Mouse (Mus musculus) forebrain, postnatal 0 days (tissue): ENCODE measurements around the gene Zfp874b. TPM values are rescaled to one million over a fixed set of nuclear protein-coding genes. Genes with fewer than 3 reads are reported as not detected.
"Not testable (repeated sequence)": the region's sequence is repeated elsewhere in the genome, so short reads cannot be mapped to it uniquely, and the experiment has no call there.

Experiments
- ATAC-seq: fragments of 200-750 bp; cut with Nextera tagmentation; 2 replicates; pipeline ENCODE4 v1.8.0; 2017; ENCODE audit warnings: mild to moderate bottlenecking, moderate library complexity
- DNase-seq: peaks from one replicate; pipeline ENCODE4 v3.0.0-alpha.2; 2015
- H3K27ac ChIP-seq: fragments of 300-500 bp; sonication (generic); 2 replicates; pipeline ENCODE4 v1.5.1; 2014; ENCODE audit warnings: low read depth, mild to moderate bottlenecking, antibody characterized with exemption, low read length, moderate library complexity, mixed read lengths
- H3K27me3 ChIP-seq: fragments of 300-500 bp; sonication (generic); 2 replicates; pipeline ENCODE4 v1.6.1; 2014; ENCODE audit warnings: mild to moderate bottlenecking, low read length, mixed read lengths; ENCODE audit not compliant: insufficient read depth
- H3K36me3 ChIP-seq: fragments of 300-500 bp; sonication (generic); 2 replicates; pipeline ENCODE4 v1.6.1; 2014; ENCODE audit warnings: mild to moderate bottlenecking, moderate library complexity; ENCODE audit not compliant: insufficient read depth
- H3K4me1 ChIP-seq: fragments of 300-500 bp; sonication (generic); 2 replicates; pipeline ENCODE4 v1.6.1; 2014; ENCODE audit warnings: antibody characterized with exemption; ENCODE audit not compliant: insufficient read depth
- H3K4me2 ChIP-seq: fragments of 300-500 bp; sonication (generic); 2 replicates; pipeline ENCODE4 v1.6.1; 2014; ENCODE audit warnings: low read depth, mild to moderate bottlenecking, moderate library complexity
- H3K4me3 ChIP-seq: fragments of 300-500 bp; sonication (generic); 2 replicates; pipeline ENCODE4 v1.5.1; 2014; ENCODE audit warnings: low read depth, low read length, mixed read lengths
- H3K9ac ChIP-seq: fragments of 300-500 bp; sonication (generic); 2 replicates; pipeline ENCODE4 v1.6.1; 2014; ENCODE audit warnings: mild to moderate bottlenecking
- H3K9me3 ChIP-seq: fragments of 300-500 bp; sonication (generic); 2 replicates; pipeline ENCODE4 v1.6.1; 2016; ENCODE audit warnings: low read length
- CTCF ChIP-seq: sonication (generic); IDR thresholded peaks from 2 replicates; pipeline ENCODE4 v1.5.1; 2016; ENCODE audit warnings: antibody characterized with exemption, control low read depth, low read depth
- WGBS: fragments of 180-500 bp; shearing (Covaris S2); extraction: QIAGEN DNeasy Blood & Tissue Kit; methylation state at CpG from one replicate; pipeline ENCODE4 v1.1.7; 2014; 5-methylcytosine and 5-hydroxymethylcytosine counted together
- polyA plus RNA-seq: library from polyadenylated mRNA; unstranded; fragments of >200 nt; fragmentation: Nextera tagmentation; extraction: Ambion mirVana; gene quantifications from 2 replicates; pipeline ENCODE4 v1.2.1, GENCODE M21; 2015
- total RNA-seq: library from RNA; depleted of rRNA; stranded (reverse); fragments of >200 nt; gene quantifications from 2 replicates; pipeline ENCODE4 v1.2.3, GENCODE M21; 2014; rRNA removed

Zfp874b gene
- total and polyA plus RNA-seq, 2 experiments from 2014 or later = 2.3 to 9.3 TPM

DNA sequence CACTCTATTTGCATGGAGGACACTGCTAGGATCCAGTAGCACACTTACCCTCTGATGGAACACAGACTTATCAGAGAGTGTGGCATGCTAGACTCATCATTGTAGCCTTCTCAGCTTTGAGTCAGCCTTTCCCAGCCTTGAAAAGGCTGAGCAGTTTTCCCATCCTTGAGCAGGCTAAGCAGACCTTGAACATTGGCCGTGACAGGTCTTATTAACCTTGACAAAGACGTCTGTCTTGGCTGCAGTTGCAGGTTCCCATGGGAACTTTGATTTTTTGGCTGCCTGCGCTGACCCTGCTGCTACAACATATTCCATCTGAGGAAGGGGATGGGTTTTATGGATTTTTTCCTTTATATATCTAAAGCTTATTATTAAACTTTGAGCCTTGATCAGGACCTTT is 55.9 kb downstream of the Zfp874b start:
- H3K27ac ChIP-seq = no peak overlapping the region
- H3K4me1 ChIP-seq = no peaks in the 10 kb centered on the region
- 72% methylated on average over 3 of the region's 3 CpGs for WGBS
- DNase-seq (no peak), ATAC-seq (no peak)
- no peak overlapping the region for H3K4me2 ChIP-seq
- no peak overlapping the region for H3K9ac ChIP-seq
- no peak for TF ChIP-seq CTCF
- H3K36me3 ChIP-seq = no peaks in the 10 kb centered on the region
- no peaks in the 10 kb centered on the region for H3K27me3 ChIP-seq
- H3K4me3 ChIP-seq = no peak overlapping the region
- no peaks in the 10 kb centered on the region for H3K9me3 ChIP-seq

- not testable (repeated sequence) for H3K9me3 ChIP-seq, H3K4me3 ChIP-seq, H3K4me2 ChIP-seq, H3K9ac ChIP-seq, H3K36me3 ChIP-seq, H3K4me1 ChIP-seq, ATAC-seq, H3K27ac ChIP-seq, DNase-seq, H3K27me3 ChIP-seq
Observed at GRCm38 (mm10) chr13:67425699-67426098, 58.4 kb downstream of the Zfp874b start.

- not testable (repeated sequence) for H3K9me3 ChIP-seq, H3K4me3 ChIP-seq
- WGBS = 83% methylated on average over 2 of the region's 2 CpGs
Observed at GRCm38 (mm10) chr13:67422532-67422931, 61.5 kb downstream of the Zfp874b start.

More at GRCm38 (mm10) chr13:67422532-67422931, 61.5 kb downstream of the Zfp874b start:
- H3K4me1 ChIP-seq, H3K9ac ChIP-seq, H3K27ac ChIP-seq, H3K36me3 ChIP-seq, DNase-seq, H3K27me3 ChIP-seq, H3K4me2 ChIP-seq, ATAC-seq: not testable (repeated sequence)

Other genes with a start within 250 kb of the Zfp874b start
- gene Zfp458, start 205.8 kb downstream of the Zfp874b start, total RNA-seq = 15.5 and 16.6 TPM in 2 replicates
- 2.9 and 3.1 TPM in 2 replicates for gene Zfp458, start 205.8 kb downstream of the Zfp874b start, polyA plus RNA-seq
- gene Zfp457, start 177.8 kb downstream of the Zfp874b start, total RNA-seq = 0.81 and 1.5 TPM in 2 replicates
- 0.31 and 0.41 TPM in 2 replicates for gene Zfp457, start 177.8 kb downstream of the Zfp874b start, polyA plus RNA-seq
- 3.0 and 3.2 TPM in 2 replicates for gene Zfp595, start 151.7 kb downstream of the Zfp874b start, total RNA-seq
- gene Zfp595, start 151.7 kb downstream of the Zfp874b start, polyA plus RNA-seq = 0.50 and 0.54 TPM in 2 replicates
- not detected in 2 replicates for gene Gm28044, start 123.7 kb downstream of the Zfp874b start, total RNA-seq
- not detected in 2 replicates for gene Gm28044, start 123.7 kb downstream of the Zfp874b start, polyA plus RNA-seq
- gene Zfp953, start 123.7 kb downstream of the Zfp874b start, total RNA-seq = 1.2 and 2.0 TPM in 2 replicates
- 0.19 and 0.39 TPM in 2 replicates for gene Zfp953, start 123.7 kb downstream of the Zfp874b start, polyA plus RNA-seq
- not detected in 2 replicates for gene Gm28041, start 108.5 kb downstream of the Zfp874b start, total RNA-seq
- not detected in 2 replicates for gene Gm28041, start 108.5 kb downstream of the Zfp874b start, polyA plus RNA-seq
- gene Zfp456, start 108.4 kb downstream of the Zfp874b start, total RNA-seq = 0.57 and 1.1 TPM in 2 replicates
- gene Zfp456, start 108.4 kb downstream of the Zfp874b start, polyA plus RNA-seq = 0.18 and 0.23 TPM in 2 replicates
- 2.4 and 12.1 TPM in 2 replicates for gene Zfp429, start 84.4 kb downstream of the Zfp874b start, total RNA-seq
- 1.1 and 1.6 TPM in 2 replicates for gene Zfp429, start 84.4 kb downstream of the Zfp874b start, polyA plus RNA-seq
- 1.9 and 2.1 TPM in 2 replicates for gene Zfp459, start 62.8 kb downstream of the Zfp874b start, total RNA-seq
- 0.53 and 0.71 TPM in 2 replicates for gene Zfp459, start 62.8 kb downstream of the Zfp874b start, polyA plus RNA-seq
- 10.0 and 12.8 TPM in 2 replicates for gene Zfp874a, start 32.6 kb downstream of the Zfp874b start, total RNA-seq
- gene Zfp874a, start 32.6 kb downstream of the Zfp874b start, polyA plus RNA-seq = 3.6 and 4.7 TPM in 2 replicates
- gene Zfp58, start 16.3 kb upstream of the Zfp874b start, total RNA-seq = 4.9 and 9.2 TPM in 2 replicates
- 3.6 and 4.9 TPM in 2 replicates for gene Zfp58, start 16.3 kb upstream of the Zfp874b start, polyA plus RNA-seq
- gene Gm26965, start 41.9 kb upstream of the Zfp874b start, total RNA-seq = 0.43 TPM in 1 of 2 replicates, not detected in the other
- gene Gm26965, start 41.9 kb upstream of the Zfp874b start, polyA plus RNA-seq = 0.19 TPM in 1 of 2 replicates, not detected in the other
- gene Zfp87, start 41.9 kb upstream of the Zfp874b start, total RNA-seq = 26.8 and 29.2 TPM in 2 replicates
- 33.9 and 40.1 TPM in 2 replicates for gene Zfp87, start 41.9 kb upstream of the Zfp874b start, polyA plus RNA-seq
- 19.3 and 20.9 TPM in 2 replicates for gene Zfp748, start 69.6 kb upstream of the Zfp874b start, total RNA-seq
- gene Zfp748, start 69.6 kb upstream of the Zfp874b start, polyA plus RNA-seq = 6.8 and 7.1 TPM in 2 replicates
- gene Zfp729b, start 125.4 kb upstream of the Zfp874b start, total RNA-seq = 17.9 and 18.9 TPM in 2 replicates
- gene Zfp729b, start 125.4 kb upstream of the Zfp874b start, polyA plus RNA-seq = 4.2 and 4.3 TPM in 2 replicates
- gene Gm49345, start 153.5 kb upstream of the Zfp874b start, total RNA-seq = not detected in 2 replicates
- gene Gm49345, start 153.5 kb upstream of the Zfp874b start, polyA plus RNA-seq = 1.7 and 2.2 TPM in 2 replicates
- 7.8 and 9.1 TPM in 2 replicates for gene Zfp729a, start 153.5 kb upstream of the Zfp874b start, total RNA-seq
- 2.6 and 3.1 TPM in 2 replicates for gene Zfp729a, start 153.5 kb upstream of the Zfp874b start, polyA plus RNA-seq
- gene Zfp738, start 202.8 kb upstream of the Zfp874b start, total RNA-seq = 18.6 and 20.5 TPM in 2 replicates
- gene Zfp738, start 202.8 kb upstream of the Zfp874b start, polyA plus RNA-seq = 5.9 and 7.5 TPM in 2 replicates
- 23.5 and 24.1 TPM in 2 replicates for gene Zfp65, start 244.9 kb upstream of the Zfp874b start, total RNA-seq
- 3.0 and 5.6 TPM in 2 replicates for gene Zfp65, start 244.9 kb upstream of the Zfp874b start, polyA plus RNA-seq